Mouse (Mus musculus) forebrain, embryonic 16.5 days (tissue): ENCODE measurements around the gene Dlg5. TPM values are rescaled to one million over a fixed set of nuclear protein-coding genes. Genes with fewer than 3 reads are reported as not detected.

Experiments
- ATAC-seq: fragments of 200-750 bp; cut with Nextera tagmentation; 2 replicates; pipeline ENCODE4 v1.8.0; 2017; ENCODE audit warnings: mild to moderate bottlenecking, moderate library complexity
- H3K27ac ChIP-seq: fragments of 300-500 bp; sonication (generic); 2 replicates; pipeline ENCODE4 v1.5.1; 2014; ENCODE audit warnings: low read length, control low read depth
- H3K27me3 ChIP-seq: fragments of 300-500 bp; sonication (generic); replicated peaks from 2 replicates; pipeline ENCODE4 v1.6.1; 2014; ENCODE audit warnings: low read length; ENCODE audit not compliant: control insufficient read depth, insufficient read depth
- H3K36me3 ChIP-seq: fragments of 300-500 bp; sonication (generic); 2 replicates; pipeline ENCODE4 v1.6.1; 2014; ENCODE audit not compliant: control insufficient read depth, insufficient read depth
- H3K4me1 ChIP-seq: fragments of 300-500 bp; sonication (generic); replicated peaks from 2 replicates; pipeline ENCODE4 v1.6.1; 2014; ENCODE audit warnings: low read length; ENCODE audit not compliant: control insufficient read depth, insufficient read depth
- H3K4me2 ChIP-seq: fragments of 300-500 bp; sonication (generic); 2 replicates; pipeline ENCODE4 v1.6.1; 2014; ENCODE audit warnings: mild to moderate bottlenecking, low read length, control low read depth
- H3K4me3 ChIP-seq: fragments of 300-500 bp; sonication (generic); replicated peaks from 2 replicates; pipeline ENCODE4 v1.5.1; 2014; ENCODE audit warnings: mild to moderate bottlenecking, low read length, control low read depth
- H3K9ac ChIP-seq: fragments of 300-500 bp; sonication (generic); replicated peaks from 2 replicates; pipeline ENCODE4 v1.6.1; 2014; ENCODE audit warnings: low read depth, low read length, control low read depth
- H3K9me3 ChIP-seq: fragments of 300-500 bp; sonication (generic); 2 replicates; pipeline ENCODE4 v1.6.1; 2016; ENCODE audit warnings: low read length; ENCODE audit not compliant: control insufficient read depth
- WGBS: fragments of 180-500 bp; shearing (Covaris S2); extraction: QIAGEN DNeasy Blood & Tissue Kit; methylation state at CpG from one replicate; pipeline ENCODE4 v1.1.7; 2014; 5-methylcytosine and 5-hydroxymethylcytosine counted together
- microRNA-seq: library from miRNA; unstranded; fragments of <30 nt; microRNA quantifications from one replicate; pipeline ENCODE4, GENCODE M21; 2017
- polyA plus RNA-seq: library from polyadenylated mRNA; unstranded; fragments of >200 nt; fragmentation: Nextera tagmentation; extraction: Ambion mirVana; gene quantifications from 2 replicates; pipeline ENCODE4 v1.2.1, GENCODE M21; 2015

The Dlg5 gene
- polyA plus RNA-seq, 1 experiment from 2014 or later, result 21.2 TPM

GRCm38 (mm10) chr14:24092391-24092790 lies 153.3 kb downstream of the Dlg5 start:
- H3K4me3 ChIP-seq, result no peak overlapping the region
- no peak overlapping the region for H3K4me2 ChIP-seq
- H3K9me3 ChIP-seq, result no peaks in the 10 kb centered on the region
- 68% methylated on average over 3 of the region's 3 CpGs for WGBS
- no peaks in the 10 kb centered on the region for H3K27me3 ChIP-seq
- H3K27ac ChIP-seq, result 0 out of 2 replicates have a peak overlapping the region, but pooled peaks have one; percentile 2
- peaks cover 2% of the 10 kb centered on the region; the same call in 1 of the 2 replicates for H3K4me1 ChIP-seq
- H3K36me3 ChIP-seq, result no peaks in the 10 kb centered on the region
- H3K9ac ChIP-seq, result no peak overlapping the region
- no peak for ATAC-seq

- Histone ChIP-seq H3K27ac (no peak overlapping the region), H3K4me2 (no peak overlapping the region), H3K4me1 (peaks cover 2% of the 10 kb centered on the region; the same call in 1 of the 2 replicates), H3K27me3 (no peaks in the 10 kb centered on the region), H3K9ac (no peak overlapping the region), H3K36me3 (no peaks in the 10 kb centered on the region), H3K9me3 (no peaks in the 10 kb centered on the region), H3K4me3 (no peak overlapping the region)
- 85% methylated on average over 1 of the region's 1 CpGs for WGBS
- ATAC-seq, result no peak
These were observed 154.9 kb downstream of the Dlg5 start for GRCm38 (mm10) chr14:24090790-24091189.

GRCm38 (mm10) chr14:24089181-24089580 lies 156.5 kb downstream of the Dlg5 start:
- H3K36me3 ChIP-seq, result no peaks in the 10 kb centered on the region
- H3K4me1 ChIP-seq, result peaks cover 2% of the 10 kb centered on the region; the same call in 1 of the 2 replicates
- no peak overlapping the region for H3K4me2 ChIP-seq
- no peak overlapping the region for H3K9ac ChIP-seq
- H3K27me3 ChIP-seq, result no peaks in the 10 kb centered on the region
- H3K27ac ChIP-seq, result no peak overlapping the region
- H3K4me3 ChIP-seq, result no peak overlapping the region
- 96% methylated on average over 3 of the region's 3 CpGs for WGBS
- H3K9me3 ChIP-seq, result no peaks in the 10 kb centered on the region
- ATAC-seq, result no peak

- Histone ChIP-seq H3K4me2 (no peak overlapping the region), H3K27ac (no peak overlapping the region)
These were observed 158.3 kb downstream of the Dlg5 start for GRCm38 (mm10) chr14:24087430-24087829.

GRCm38 (mm10) chr14:24086481-24086880 lies 159.2 kb downstream of the Dlg5 start:
- no peak for ATAC-seq
- Histone ChIP-seq H3K27me3 (no peaks in the 10 kb centered on the region), H3K9ac (no peak overlapping the region), H3K4me1 (no peaks in the 10 kb centered on the region; the same call in 1 of the 2 replicates), H3K9me3 (no peaks in the 10 kb centered on the region), H3K27ac (no peak overlapping the region), H3K4me2 (no peak overlapping the region), H3K36me3 (no peaks in the 10 kb centered on the region), H3K4me3 (no peak overlapping the region)
- 76% methylated on average over 5 of the region's 5 CpGs for WGBS

More at GRCm38 (mm10) chr14:24087430-24087829, 158.3 kb downstream of the Dlg5 start:
- no peak overlapping the region for H3K9ac ChIP-seq
- ATAC-seq, result no peak
- no peaks in the 10 kb centered on the region for H3K36me3 ChIP-seq
- WGBS, result 94% methylated on average over 3 of the region's 3 CpGs
- no peaks in the 10 kb centered on the region for H3K27me3 ChIP-seq
- H3K9me3 ChIP-seq, result no peaks in the 10 kb centered on the region
- no peak overlapping the region for H3K4me3 ChIP-seq
- H3K4me1 ChIP-seq, result peaks cover 1% of the 10 kb centered on the region; the same call in 1 of the 2 replicates

Small RNA genes lying within 50 kb of the gene (microRNA-seq; reads per million reads assigned to microRNA genes)
- not detected for gene Mir7210

Other genes starting within 250 kb of the Dlg5 start
- 7.5 and 12.3 TPM in 2 replicates for gene Kcnma1, start 231.4 kb downstream of the Dlg5 start, polyA plus RNA-seq
- gene E330034G19Rik, start 47.3 kb upstream of the Dlg5 start, polyA plus RNA-seq, result not detected in 2 replicates
- 20.8 and 23.8 TPM in 2 replicates for gene Polr3a, start 241.1 kb upstream of the Dlg5 start, polyA plus RNA-seq
- gene Rps24, start 241.2 kb upstream of the Dlg5 start, polyA plus RNA-seq, result 482 and 530 TPM in 2 replicates